Mouse (Mus musculus) cortical plate, adult 2 months (tissue): Measurements from ENCODE around the gene Asap2.

Experiments
- CTCF ChIP-seq: fragments of 200-500 bp; IDR thresholded peaks from 2 replicates; pipeline ENCODE4 v1.5.1; 2011; ENCODE audit warnings: mild to moderate bottlenecking, control low read depth, low read length; ENCODE audit not compliant: insufficient read depth; ENCODE audit errors: extremely low read depth
- POLR2A ChIP-seq: fragments of 200-500 bp; IDR thresholded peaks from 2 replicates; pipeline ENCODE4 v1.6.1; 2011; ENCODE audit warnings: mild to moderate bottlenecking, low read length, control low read depth; ENCODE audit not compliant: insufficient read depth; ENCODE audit errors: extremely low read depth

DNA sequence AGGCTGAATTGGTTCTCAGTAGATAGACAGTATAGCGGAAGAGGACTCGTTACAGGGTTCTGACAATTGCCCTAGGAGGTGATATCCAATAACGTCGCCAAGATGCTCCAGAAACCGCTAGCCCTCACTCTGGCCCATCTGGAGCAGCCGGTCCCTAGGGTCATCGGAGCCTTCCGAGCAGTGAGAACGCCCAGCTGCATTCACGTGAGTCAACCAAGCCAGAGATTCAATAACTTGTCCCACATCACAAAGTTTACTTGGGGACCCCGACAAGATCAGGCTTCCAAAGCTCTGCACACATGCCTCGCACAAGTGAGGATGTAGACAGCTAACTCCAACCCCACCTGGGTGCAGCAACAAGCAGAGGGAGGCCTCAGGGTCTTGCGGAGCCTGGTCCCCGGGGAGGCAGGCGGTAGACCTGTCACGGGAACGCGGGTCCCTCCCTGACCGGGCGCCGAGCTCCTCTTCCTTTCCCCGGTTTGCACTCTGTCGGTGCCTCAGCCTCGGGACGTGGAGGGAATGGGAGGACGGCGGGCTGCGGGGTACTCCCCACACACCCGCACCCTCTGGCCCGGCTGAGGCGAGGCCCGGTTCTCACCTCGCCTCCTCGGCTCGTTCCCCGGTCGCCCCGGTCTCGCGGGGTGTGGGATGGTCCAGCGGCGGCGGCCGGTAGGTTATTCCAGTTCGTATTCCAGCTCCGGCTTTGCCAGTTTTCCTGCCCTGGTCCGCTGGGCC lies 295.4 kb downstream of the Asap2 start:
- TF ChIP-seq POLR2A (no peak), CTCF (no peak)
